Mouse (Mus musculus) liver, postnatal 0 days (tissue): ENCODE results near the gene Fer.

Experiments used
- CTCF ChIP-seq: sonication (generic); IDR thresholded peaks from 2 replicates; pipeline ENCODE4 v1.5.1; 2016; ENCODE audit warnings: antibody characterized with exemption, low read depth
- EP300 ChIP-seq: IDR thresholded peaks from 2 replicates; pipeline ENCODE4 v1.6.1; 2016; ENCODE audit warnings: antibody characterized with exemption, low read depth, mild to moderate bottlenecking

GRCm38 (mm10) chr17:63988710-63989109 lies 125.8 kb downstream of the Fer start:
- TF ChIP-seq CTCF (no peak), EP300 (no peak)
